ENCODE assay signal across 8 mouse cellular contexts in the genomic region with DNA sequence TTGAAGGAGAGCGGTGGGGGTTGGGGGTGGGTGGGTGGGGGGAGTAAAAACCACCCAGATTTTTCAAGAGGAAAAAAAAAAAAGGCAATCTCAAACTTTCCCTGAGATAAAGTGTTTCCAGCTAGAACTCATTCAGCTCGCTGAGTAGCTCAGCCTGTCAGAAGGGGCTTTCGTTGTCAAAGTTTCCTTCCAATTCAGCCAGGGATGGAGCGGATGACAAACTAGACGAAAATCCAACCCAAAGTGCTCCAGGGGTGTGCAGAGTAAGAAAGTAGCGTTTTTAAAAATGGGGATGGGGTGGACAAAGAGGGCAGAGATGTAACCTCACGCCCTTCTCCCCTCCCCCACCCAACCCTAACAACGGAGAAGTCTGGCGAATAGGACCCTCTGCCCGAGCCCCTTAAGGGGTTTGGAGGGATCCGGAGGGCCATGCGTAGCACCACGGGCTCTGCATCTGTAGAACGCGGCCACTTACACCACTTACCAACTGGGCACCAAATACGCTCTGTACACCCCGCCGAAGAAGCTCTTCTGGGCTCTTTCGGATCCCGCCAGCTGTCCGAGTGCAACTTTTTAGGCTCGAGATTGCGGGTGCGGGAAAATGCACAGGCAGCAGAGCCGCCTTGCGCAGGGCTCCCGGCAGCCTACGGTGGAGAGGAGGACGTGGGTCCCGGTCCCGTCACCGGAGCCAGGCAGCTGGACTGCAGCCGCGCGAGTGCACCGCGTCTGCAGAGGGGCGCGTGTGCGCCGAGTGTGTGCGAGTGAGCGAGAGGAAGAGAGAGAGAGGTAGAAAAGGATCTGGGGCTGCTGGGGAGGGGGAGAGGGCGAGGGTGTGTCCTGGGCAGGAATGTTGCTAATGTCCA.
DNase-seq lines count a peak whose midpoint lies in the region; ATAC-seq and TF ChIP-seq lines count a peak whose summit lies in the region.

No protein-coding gene starts in this region.

- TF ChIP-seq CTCF in hindbrain, postnatal 0 days (IDR thresholded peaks at IDR 0.05; ENCODE audit: low read depth), result no peak; the same call in 1 of the 2 replicates
- no peak for TF ChIP-seq CTCF in small intestine, adult 2 months (IDR thresholded peaks at IDR 0.05; ENCODE audit: extremely low read depth, insufficient read length, insufficient replicate concordance, low read depth, low read length)

- H3K9ac ChIP-seq in hindbrain, postnatal 0 days (replicated peaks; ENCODE audit: low read length), result peak overlapping the region; percentile 54
- H3K9ac ChIP-seq in lung, embryonic 16.5 days (ENCODE audit: low read length), result peak overlapping the region; percentile 71

- DNase-seq in kidney, adult 18-20 months, result peak; percentile 27
- DNase-seq in kidney, adult 9 months, result no peak
- DNase-seq in adrenal gland, postnatal 14 days, result peak; percentile 61
- peak; percentile 58 for DNase-seq in gastrocnemius, postnatal 14 days
- DNase-seq in hindbrain, postnatal 0 days (ENCODE audit: low spot score), result peak; percentile 70

- intact Hi-C loops in gastrocnemius, postnatal 14 days (cut with DNase I; ENCODE audit: low total_unique reads), result no loop called here

- peaks cover 7% of the 10 kb centered on the region; the same call in 1 of the 2 replicates for H3K4me1 ChIP-seq in hindbrain, postnatal 0 days (ENCODE audit: insufficient read depth, low read length)
- peaks cover 4% of the 10 kb centered on the region; the same call in 1 of the 2 replicates for H3K4me1 ChIP-seq in lung, embryonic 16.5 days (replicated peaks; ENCODE audit: control insufficient read depth, insufficient read depth, low read length)
- H3K4me1 ChIP-seq in small intestine, adult 2 months (ENCODE audit: control insufficient read depth, insufficient read depth, insufficient read length, low read length), result no peaks in the 10 kb centered on the region; the same call in 1 of the 2 replicates

- H3K9me3 ChIP-seq in hindbrain, postnatal 0 days (ENCODE audit: low read length), result no peaks in the 10 kb centered on the region
- no peaks in the 10 kb centered on the region for H3K9me3 ChIP-seq in lung, embryonic 16.5 days (ENCODE audit: control insufficient read depth, low read length)

- peak overlapping the region; percentile 68 for H3K27ac ChIP-seq in hindbrain, postnatal 0 days
- H3K27ac ChIP-seq in lung, embryonic 16.5 days (ENCODE audit: low read length), result peak overlapping the region; percentile 50
- no peak overlapping the region for H3K27ac ChIP-seq in small intestine, adult 2 months (ENCODE audit: insufficient read depth, low read depth, low read length)

- no peaks in the 10 kb centered on the region for H3K36me3 ChIP-seq in hindbrain, postnatal 0 days (ENCODE audit: insufficient read depth, low read length)
- H3K36me3 ChIP-seq in lung, embryonic 16.5 days (ENCODE audit: control insufficient read depth, insufficient read depth, low read length), result no peaks in the 10 kb centered on the region
- H3K36me3 ChIP-seq in small intestine, adult 2 months (ENCODE audit: control insufficient read depth, insufficient read depth, low read length), result no peaks in the 10 kb centered on the region

- no peak for TF ChIP-seq POLR2A in small intestine, adult 2 months (IDR thresholded peaks at IDR 0.05; ENCODE audit: low read depth, low read length)

- ATAC-seq in hindbrain, postnatal 0 days, result peak; percentile 88
- peak; percentile 75 for ATAC-seq in lung, embryonic 16.5 days (ENCODE audit: low read depth)
- ATAC-seq in monocyte, adult 5-6 weeks (replicated peaks; ENCODE audit: insufficient number of reproducible peaks, low FRiP score, low TSS enrichment, poor library complexity, severe bottlenecking), result no peak

- no peaks in the 10 kb centered on the region for H3K27me3 ChIP-seq in hindbrain, postnatal 0 days (ENCODE audit: insufficient read depth, low read length)
- H3K27me3 ChIP-seq in lung, embryonic 16.5 days (ENCODE audit: control insufficient read depth, insufficient read depth, low read depth, low read length), result no peaks in the 10 kb centered on the region
- peaks cover 2% of the 10 kb centered on the region; the same call in 1 of the 2 replicates for H3K27me3 ChIP-seq in small intestine, adult 2 months (ENCODE audit: control insufficient read depth, insufficient read depth, low read length)

- WGBS in hindbrain, postnatal 0 days, result 1% methylated on average over 42 of the region's 44 CpGs
- WGBS in lung, embryonic 16.5 days, result under 1% methylated on average over 44 of the region's 44 CpGs
- 3% methylated on average over 44 of the region's 44 CpGs for WGBS in small intestine, adult 2 months

- peak overlapping the region; percentile 95 for H3K4me2 ChIP-seq in hindbrain, postnatal 0 days (ENCODE audit: low read depth, low read length)
- peak overlapping the region; percentile 96 for H3K4me2 ChIP-seq in lung, embryonic 16.5 days (ENCODE audit: low read depth, low read length)

- H3K4me3 ChIP-seq in hindbrain, postnatal 0 days (ENCODE audit: low read length), result peak overlapping the region; percentile 58
- peak overlapping the region; percentile 65 for H3K4me3 ChIP-seq in lung, embryonic 16.5 days (ENCODE audit: low read length)
- H3K4me3 ChIP-seq in small intestine, adult 2 months (ENCODE audit: low read depth, low read length), result peak overlapping the region; percentile 60
